Mouse (Mus musculus): ENCODE results near the gene Crybg3. TPM values are rescaled to one million over a fixed set of nuclear protein-coding genes. Genes with fewer than 3 reads are reported as not detected.
A peak's percentile ranks its signal among the peaks of the same experiment; 100 is the strongest.

Crybg3 gene
- polyA plus RNA-seq, 1 experiment from 2014 or later: 7.3 TPM

DNA sequence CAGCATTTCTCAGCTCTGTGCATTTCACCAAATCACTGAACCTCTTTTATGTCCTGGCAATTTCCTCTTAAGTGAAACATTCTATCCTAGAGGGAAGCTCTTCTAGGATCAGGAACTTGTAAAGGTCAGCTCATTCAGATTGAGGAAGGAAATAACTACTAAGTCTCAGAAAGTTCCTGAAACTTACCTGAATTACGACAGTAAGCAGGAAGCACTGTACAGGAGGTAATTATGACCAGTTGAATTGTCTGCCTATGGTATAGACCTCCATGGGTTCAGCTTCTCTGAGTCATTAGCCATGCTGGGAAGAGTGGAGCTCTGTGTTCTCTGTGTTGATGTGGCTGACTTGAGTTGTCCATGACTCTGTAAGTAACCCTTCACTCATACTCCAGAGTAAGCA is 10.0 kb upstream of the Crybg3 start:
- Histone ChIP-seq H3K9me3 (ENCODE audit: control insufficient read depth, low read length) (no peaks in the 10 kb centered on the region), H3K4me3 (ENCODE audit: low read depth, low read length) (no peak overlapping the region), H3K4me2 (ENCODE audit: low read depth, severe bottlenecking) (no peak overlapping the region), H3K36me3 (ENCODE audit: control insufficient read depth, insufficient read depth, low read length) (peaks cover 2% of the 10 kb centered on the region; the same call in 1 of the 2 replicates), H3K4me1 (ENCODE audit: control insufficient read depth, insufficient read depth, low read length) (no peaks in the 10 kb centered on the region), H3K27me3 (ENCODE audit: control insufficient read depth, insufficient read depth, low read length) (no peaks in the 10 kb centered on the region), H3K27ac (replicated peaks; ENCODE audit: low read depth, low read length) (no peak overlapping the region), H3K9ac (ENCODE audit: low read length) (no peak overlapping the region)
- no peak for ATAC-seq (ENCODE audit: insufficient number of reproducible peaks, low FRiP score, low TSS enrichment, low read depth)
- no peak for DNase-seq (ENCODE audit: low spot score)
- WGBS: 78% methylated on average over 1 of the region's 1 CpGs

DNA sequence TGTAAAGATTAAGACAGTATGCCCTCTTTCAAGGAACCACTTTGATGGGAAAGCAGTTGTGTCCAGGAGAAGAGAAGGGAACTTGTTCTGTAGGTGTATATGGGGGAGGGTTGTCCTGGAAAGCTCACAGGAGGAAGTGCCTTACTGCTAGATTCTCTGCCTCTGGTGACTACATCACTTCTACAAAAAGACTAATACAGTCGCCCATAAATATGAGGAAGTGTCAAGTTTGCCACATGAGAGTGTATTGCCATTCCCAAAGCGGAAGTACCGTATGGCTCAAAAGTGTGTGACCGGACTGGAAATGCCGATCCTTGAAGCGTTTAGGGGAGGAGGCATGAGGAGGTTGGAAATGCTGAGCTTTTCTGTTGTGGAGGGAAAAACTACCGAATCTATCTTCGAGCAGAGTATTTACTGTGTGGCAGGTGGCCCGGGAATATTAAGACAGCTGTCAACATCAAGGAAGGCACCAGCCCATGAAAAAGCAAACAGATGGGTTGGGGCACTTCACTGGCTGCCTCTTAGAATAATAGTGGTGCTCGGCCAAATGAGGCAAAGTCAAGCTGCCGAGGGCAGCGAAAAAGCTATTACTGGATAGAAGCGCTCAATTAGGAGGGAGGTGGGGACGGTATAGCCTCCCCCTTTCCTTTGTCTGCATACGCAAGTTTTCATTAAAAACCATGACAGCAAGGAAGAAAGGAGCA is 3.5 kb upstream of the Crybg3 start:
- H3K4me1 ChIP-seq (ENCODE audit: control insufficient read depth, insufficient read depth, low read length): peaks cover 4% of the 10 kb centered on the region; the same call in 1 of the 2 replicates
- H3K9ac ChIP-seq (ENCODE audit: low read length): no peak overlapping the region
- H3K4me2 ChIP-seq (ENCODE audit: low read depth, severe bottlenecking): no peak overlapping the region
- no peaks in the 10 kb centered on the region for H3K36me3 ChIP-seq (ENCODE audit: control insufficient read depth, insufficient read depth, low read length)
- no peak overlapping the region for H3K27ac ChIP-seq (replicated peaks; ENCODE audit: low read depth, low read length)
- no peak overlapping the region for H3K4me3 ChIP-seq (ENCODE audit: low read depth, low read length)
- DNase-seq (ENCODE audit: low spot score): no peak
- ATAC-seq (ENCODE audit: insufficient number of reproducible peaks, low FRiP score, low TSS enrichment, low read depth): no peak
- no peaks in the 10 kb centered on the region for H3K27me3 ChIP-seq (ENCODE audit: control insufficient read depth, insufficient read depth, low read length)
- H3K9me3 ChIP-seq (ENCODE audit: control insufficient read depth, low read length): no peaks in the 10 kb centered on the region
- 64% methylated on average over 15 of the region's 15 CpGs for WGBS

DNA sequence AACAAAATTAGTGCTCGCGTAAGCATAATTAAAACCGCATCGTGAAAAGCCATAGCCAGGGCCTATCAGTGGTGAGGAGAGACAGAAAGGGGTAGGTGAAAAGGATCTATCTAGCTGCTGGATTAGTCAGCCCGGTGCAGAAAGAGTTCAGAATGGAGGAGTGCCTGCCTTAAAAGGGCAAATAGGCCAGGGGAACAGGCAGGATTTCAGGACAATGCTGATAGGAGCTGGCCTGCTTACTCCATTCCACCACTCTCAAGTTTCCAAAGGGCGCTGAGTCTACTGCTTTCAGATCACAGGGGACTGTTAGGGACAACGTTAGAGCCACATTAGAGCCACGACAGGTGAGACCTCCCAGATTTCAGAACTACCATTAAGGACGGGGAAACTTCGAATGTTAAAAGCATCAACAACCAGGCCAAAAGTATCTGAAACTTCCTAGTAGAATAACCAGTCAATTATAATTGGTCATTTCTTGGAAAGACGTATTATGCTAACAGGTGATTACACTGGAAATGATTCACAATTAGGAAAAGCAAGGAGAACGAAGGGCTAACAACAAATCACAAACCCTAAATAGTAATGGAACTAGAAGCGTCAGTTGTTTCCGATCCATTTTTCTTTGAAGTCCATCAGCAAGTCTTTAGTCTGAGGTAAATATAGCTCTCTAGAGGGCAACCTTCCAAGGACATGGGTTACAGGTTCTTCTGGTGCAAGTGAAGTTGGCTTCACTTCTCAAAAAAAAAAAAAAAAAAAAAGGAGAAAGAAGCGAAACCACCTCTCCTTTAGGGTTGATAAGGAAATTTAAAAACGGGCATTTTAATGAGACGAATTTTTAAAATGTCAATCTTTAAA is 1.1 kb downstream of the Crybg3 start:
- no peaks in the 10 kb centered on the region for H3K27me3 ChIP-seq (ENCODE audit: control insufficient read depth, insufficient read depth, low read length)
- no peak for ATAC-seq (ENCODE audit: insufficient number of reproducible peaks, low FRiP score, low TSS enrichment, low read depth)
- peak overlapping the region; percentile 72 for H3K4me3 ChIP-seq (ENCODE audit: low read depth, low read length)
- H3K27ac ChIP-seq (replicated peaks; ENCODE audit: low read depth, low read length): no peak overlapping the region; the same call in 1 of the 2 replicates
- WGBS: 10% methylated on average over 17 of the region's 17 CpGs
- H3K36me3 ChIP-seq (ENCODE audit: control insufficient read depth, insufficient read depth, low read length): no peaks in the 10 kb centered on the region
- peak; percentile 46 for DNase-seq (ENCODE audit: low spot score)
- peaks cover 7% of the 10 kb centered on the region; the same call in 1 of the 2 replicates for H3K4me1 ChIP-seq (ENCODE audit: control insufficient read depth, insufficient read depth, low read length)
- H3K9me3 ChIP-seq (ENCODE audit: control insufficient read depth, low read length): no peaks in the 10 kb centered on the region
- H3K4me2 ChIP-seq (ENCODE audit: low read depth, severe bottlenecking): peak overlapping the region; percentile 66
- H3K9ac ChIP-seq (ENCODE audit: low read length): peak overlapping the region; percentile 86

DNA sequence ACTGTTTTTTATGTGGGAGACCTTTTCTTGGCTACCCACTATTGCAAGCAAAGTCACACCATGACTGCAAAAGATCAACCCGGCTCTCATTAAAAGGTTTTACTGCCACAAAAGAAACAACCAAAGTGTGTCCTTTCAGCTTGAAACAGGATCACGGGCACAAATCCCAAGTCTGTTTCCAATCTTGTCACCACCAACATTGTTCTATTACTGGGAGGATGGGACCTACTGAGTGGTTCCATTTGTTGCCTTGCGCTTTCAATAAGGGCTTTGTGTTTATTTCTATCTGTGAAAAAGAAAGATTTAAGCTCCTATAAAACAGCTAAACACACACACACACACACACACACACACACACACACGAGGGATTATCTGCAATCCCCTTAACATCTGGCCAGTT is 1.8 kb downstream of the Crybg3 start:
- Histone ChIP-seq H3K4me1 (ENCODE audit: control insufficient read depth, insufficient read depth, low read length) (peaks cover 7% of the 10 kb centered on the region; the same call in 1 of the 2 replicates), H3K27ac (replicated peaks; ENCODE audit: low read depth, low read length) (no peak overlapping the region), H3K36me3 (ENCODE audit: control insufficient read depth, insufficient read depth, low read length) (no peaks in the 10 kb centered on the region), H3K9ac (ENCODE audit: low read length) (no peak overlapping the region), H3K4me2 (ENCODE audit: low read depth, severe bottlenecking) (peak overlapping the region; percentile 66; the same call in 1 of the 2 replicates), H3K9me3 (ENCODE audit: control insufficient read depth, low read length) (no peaks in the 10 kb centered on the region), H3K27me3 (ENCODE audit: control insufficient read depth, insufficient read depth, low read length) (no peaks in the 10 kb centered on the region), H3K4me3 (ENCODE audit: low read depth, low read length) (no peak overlapping the region)
- DNase-seq (ENCODE audit: low spot score) (no peak), ATAC-seq (ENCODE audit: insufficient number of reproducible peaks, low FRiP score, low TSS enrichment, low read depth) (no peak)
- 16% methylated on average over 4 of the region's 4 CpGs for WGBS

DNA sequence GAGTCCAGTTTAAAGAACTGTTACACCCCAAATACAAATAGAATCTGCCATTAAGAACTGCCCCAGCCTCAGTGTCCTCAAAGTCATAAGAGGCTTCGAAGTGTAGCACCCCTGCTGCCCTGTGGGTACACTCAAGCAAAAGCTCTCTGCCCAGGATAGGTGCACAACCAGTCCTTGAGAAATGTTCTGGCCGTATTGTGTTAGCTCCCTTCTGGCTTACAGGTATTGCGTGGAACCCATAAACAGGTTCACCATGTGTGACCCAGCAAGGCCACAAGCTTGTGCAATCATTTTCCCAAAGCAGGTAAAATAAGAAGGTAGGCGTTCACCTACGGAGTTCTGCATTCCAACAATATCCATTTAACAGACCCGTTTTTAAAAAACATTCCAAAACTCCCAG is 3.5 kb downstream of the Crybg3 start:
- WGBS: 90% methylated on average over 6 of the region's 6 CpGs
- no peak overlapping the region for H3K4me2 ChIP-seq (ENCODE audit: low read depth, severe bottlenecking)
- H3K27ac ChIP-seq (replicated peaks; ENCODE audit: low read depth, low read length): no peak overlapping the region
- no peaks in the 10 kb centered on the region for H3K9me3 ChIP-seq (ENCODE audit: control insufficient read depth, low read length)
- no peak overlapping the region for H3K9ac ChIP-seq (ENCODE audit: low read length)
- H3K4me3 ChIP-seq (ENCODE audit: low read depth, low read length): no peak overlapping the region
- H3K36me3 ChIP-seq (ENCODE audit: control insufficient read depth, insufficient read depth, low read length): no peaks in the 10 kb centered on the region
- no peak for ATAC-seq (ENCODE audit: insufficient number of reproducible peaks, low FRiP score, low TSS enrichment, low read depth)
- H3K27me3 ChIP-seq (ENCODE audit: control insufficient read depth, insufficient read depth, low read length): no peaks in the 10 kb centered on the region
- no peak for DNase-seq (ENCODE audit: low spot score)
- H3K4me1 ChIP-seq (ENCODE audit: control insufficient read depth, insufficient read depth, low read length): peaks cover 7% of the 10 kb centered on the region; the same call in 1 of the 2 replicates

DNA sequence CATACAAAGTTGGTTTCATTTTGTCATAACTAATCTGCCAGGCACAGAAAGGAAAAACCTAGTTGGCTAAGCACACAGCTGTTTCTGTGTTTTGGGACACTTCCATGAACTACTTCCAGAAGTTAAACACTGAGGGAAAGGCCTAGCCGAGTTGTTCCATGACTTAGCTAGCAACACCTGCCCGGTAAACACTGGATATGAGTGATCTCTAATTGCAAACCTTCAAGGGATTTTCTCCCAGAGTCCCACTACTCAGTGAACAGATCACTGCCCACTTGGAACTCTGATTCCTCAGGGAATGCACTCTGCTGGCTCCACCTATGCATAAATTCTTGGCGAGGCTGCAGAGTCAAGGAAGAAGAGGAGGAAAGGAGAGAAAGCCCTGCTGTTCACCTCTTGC is 6.1 kb downstream of the Crybg3 start:
- Histone ChIP-seq H3K27me3 (ENCODE audit: control insufficient read depth, insufficient read depth, low read length) (no peaks in the 10 kb centered on the region), H3K4me2 (ENCODE audit: low read depth, severe bottlenecking) (no peak overlapping the region), H3K4me3 (ENCODE audit: low read depth, low read length) (no peak overlapping the region), H3K36me3 (ENCODE audit: control insufficient read depth, insufficient read depth, low read length) (no peaks in the 10 kb centered on the region), H3K9me3 (ENCODE audit: control insufficient read depth, low read length) (no peaks in the 10 kb centered on the region), H3K9ac (ENCODE audit: low read length) (no peak overlapping the region), H3K27ac (replicated peaks; ENCODE audit: low read depth, low read length) (no peak overlapping the region), H3K4me1 (ENCODE audit: control insufficient read depth, insufficient read depth, low read length) (peaks cover 7% of the 10 kb centered on the region; the same call in 1 of the 2 replicates)
- ATAC-seq (ENCODE audit: insufficient number of reproducible peaks, low FRiP score, low TSS enrichment, low read depth) (no peak), DNase-seq (ENCODE audit: low spot score) (no peak)
- 75% methylated on average over 3 of the region's 3 CpGs for WGBS

DNA sequence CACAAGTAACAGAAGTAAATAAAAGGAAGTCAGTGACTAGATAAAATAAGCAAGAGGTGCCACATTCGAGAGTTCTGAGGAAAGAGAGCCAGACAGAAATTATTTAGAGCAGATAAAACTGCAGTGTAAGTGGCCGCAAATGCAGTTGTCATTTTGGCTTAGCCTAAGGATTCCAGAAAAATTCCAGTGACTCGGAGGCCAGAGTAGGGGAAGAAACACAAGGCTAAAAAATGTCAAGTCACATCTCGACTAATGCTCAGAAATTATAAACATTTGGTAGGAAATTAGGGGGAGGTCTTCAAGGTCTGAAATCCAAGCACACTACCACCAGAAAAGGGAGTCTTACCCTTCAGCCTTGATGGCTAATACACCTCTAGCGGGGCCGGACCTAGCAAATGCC is 10.0 kb downstream of the Crybg3 start:
- no peaks in the 10 kb centered on the region for H3K36me3 ChIP-seq (ENCODE audit: control insufficient read depth, insufficient read depth, low read length)
- WGBS: 75% methylated on average over 6 of the region's 6 CpGs
- no peak for DNase-seq (ENCODE audit: low spot score)
- H3K27ac ChIP-seq (replicated peaks; ENCODE audit: low read depth, low read length): no peak overlapping the region
- no peaks in the 10 kb centered on the region for H3K27me3 ChIP-seq (ENCODE audit: control insufficient read depth, insufficient read depth, low read length)
- ATAC-seq (ENCODE audit: insufficient number of reproducible peaks, low FRiP score, low TSS enrichment, low read depth): no peak
- no peak overlapping the region for H3K9ac ChIP-seq (ENCODE audit: low read length)
- no peaks in the 10 kb centered on the region for H3K4me1 ChIP-seq (ENCODE audit: control insufficient read depth, insufficient read depth, low read length)
- no peak overlapping the region for H3K4me3 ChIP-seq (ENCODE audit: low read depth, low read length)
- H3K9me3 ChIP-seq (ENCODE audit: control insufficient read depth, low read length): no peaks in the 10 kb centered on the region
- no peak overlapping the region for H3K4me2 ChIP-seq (ENCODE audit: low read depth, severe bottlenecking)

DNA sequence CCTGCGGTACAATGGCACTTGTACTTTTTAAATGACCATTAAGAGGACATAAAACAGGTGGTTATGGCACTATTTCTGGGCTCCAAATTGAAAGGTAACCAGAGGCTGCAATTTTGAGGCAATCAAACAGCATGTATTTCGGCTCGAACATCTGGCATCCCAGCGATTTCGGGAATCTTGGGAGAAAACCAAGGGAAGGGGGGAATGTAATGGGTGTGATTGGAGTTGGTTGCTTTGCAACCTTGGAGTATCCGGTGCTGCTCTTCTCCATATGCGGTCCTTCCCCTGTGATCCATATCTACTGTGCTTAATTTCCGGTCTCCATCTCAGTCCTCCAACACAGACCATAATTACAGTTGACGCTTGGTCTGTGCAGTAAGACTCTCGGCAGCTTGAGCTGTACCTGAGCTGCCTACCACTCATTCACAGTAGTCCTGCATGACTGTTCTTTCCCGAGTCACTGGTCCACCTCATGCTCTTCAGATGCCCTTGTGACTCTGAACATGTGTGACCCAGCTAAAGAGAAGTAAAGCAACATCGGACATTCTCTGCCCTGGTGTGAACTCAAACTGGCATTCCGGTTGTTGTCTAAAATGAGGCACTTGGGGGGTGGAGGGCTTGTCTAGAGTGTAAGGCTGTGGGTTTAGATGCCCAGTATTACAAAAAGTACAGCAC is 12.3 kb downstream of the Crybg3 start:
- Histone ChIP-seq H3K4me1 (ENCODE audit: control insufficient read depth, insufficient read depth, low read length) (no peaks in the 10 kb centered on the region), H3K27ac (replicated peaks; ENCODE audit: low read depth, low read length) (no peak overlapping the region), H3K9ac (ENCODE audit: low read length) (no peak overlapping the region), H3K9me3 (ENCODE audit: control insufficient read depth, low read length) (no peaks in the 10 kb centered on the region), H3K4me2 (ENCODE audit: low read depth, severe bottlenecking) (no peak overlapping the region), H3K27me3 (ENCODE audit: control insufficient read depth, insufficient read depth, low read length) (no peaks in the 10 kb centered on the region), H3K4me3 (ENCODE audit: low read depth, low read length) (no peak overlapping the region), H3K36me3 (ENCODE audit: control insufficient read depth, insufficient read depth, low read length) (no peaks in the 10 kb centered on the region)
- ATAC-seq (ENCODE audit: insufficient number of reproducible peaks, low FRiP score, low TSS enrichment, low read depth) (no peak), DNase-seq (ENCODE audit: low spot score) (peak; percentile 21)
- WGBS: 77% methylated on average over 13 of the region's 13 CpGs

Data from limb, embryonic 11.5 days (tissue).